Mouse (Mus musculus): Measurements from ENCODE around the gene Nfib.

DNA sequence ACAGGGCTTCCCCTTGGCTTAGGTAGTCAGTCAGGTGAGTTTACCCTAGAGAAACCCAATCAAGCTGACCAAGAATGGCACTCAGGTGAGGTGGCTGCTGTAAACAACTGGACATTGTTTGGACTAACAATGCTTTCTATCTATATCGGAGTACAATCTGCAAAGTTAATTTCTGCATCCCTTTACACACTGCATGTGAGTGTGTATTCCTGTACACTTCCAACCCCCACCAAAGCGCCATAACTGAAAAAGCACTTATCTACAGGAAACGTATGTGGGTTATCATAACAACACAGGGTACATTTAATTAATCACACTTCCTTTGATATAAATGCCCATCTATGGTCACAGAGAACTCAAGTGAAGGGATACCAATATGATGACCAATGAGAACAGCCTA lies 346.4 kb downstream of the Nfib start:
- no peak for TF ChIP-seq CHD1 (IDR thresholded peaks at IDR 0.05; ENCODE audit: low read depth, low read length)
- TF ChIP-seq CTCF (conservative IDR thresholded peaks at IDR 0.05 in 1 of 2, IDR thresholded peaks at IDR 0.05 in 1 of 2; ENCODE audit: low read depth in 2 of 2, low read length in 2 of 2): no peak
- TF ChIP-seq POLR2A (IDR thresholded peaks at IDR 0.05; ENCODE audit: low read depth, low read length): no peak
- TF ChIP-seq ZKSCAN1 (IDR thresholded peaks at IDR 0.05; ENCODE audit: borderline replicate concordance, low read depth, low read length): no peak
- no peak for TF ChIP-seq EP300 (IDR thresholded peaks at IDR 0.05; ENCODE audit: low read length)
- no peak for TF ChIP-seq UBTF (IDR thresholded peaks at IDR 0.05; ENCODE audit: low read depth, low read length)
- TF ChIP-seq TCF12 (IDR thresholded peaks at IDR 0.05; ENCODE audit: low read depth, low read length): no peak
- TF ChIP-seq SIN3A (IDR thresholded peaks at IDR 0.05; ENCODE audit: low read length): no peak

Measured in CH12.LX (cell line).